Mouse (Mus musculus) heart, adult 2 months (tissue): ENCODE results near the gene Fam124a.

Experiments
- CTCF ChIP-seq: fragments of 200-600 bp; IDR thresholded peaks from 2 replicates; pipeline ENCODE4 v1.8.1; 2022; ENCODE audit warnings: antibody characterized with exemption, mild to moderate bottlenecking, moderate library complexity
- POLR2A ChIP-seq: fragments of 200-500 bp; IDR thresholded peaks from 2 replicates; pipeline ENCODE4 v1.6.1; 2011; ENCODE audit warnings: mild to moderate bottlenecking, low read depth, low read length, control low read depth; ENCODE audit not compliant: insufficient read depth

GRCm38 (mm10) chr14:62622393-62622792, 66.9 kb downstream of the Fam124a start:
- TF ChIP-seq CTCF (no peak), POLR2A (no peak)
